Mouse (Mus musculus): ENCODE data around the gene Spats1.

GRCm38 (mm10) chr17:45520136-45520535, 44.9 kb upstream of the Spats1 start:
- TF ChIP-seq CTCF (IDR thresholded peaks at IDR 0.05; ENCODE audit: control insufficient read depth, insufficient read depth, insufficient read length) (no peak), USF1 (IDR thresholded peaks at IDR 0.05; ENCODE audit: low read depth) (no peak), MAX (IDR thresholded peaks at IDR 0.05) (no peak), MYOG (IDR thresholded peaks at IDR 0.05; ENCODE audit: control insufficient read depth, extremely low read depth, insufficient read length) (no peak), MYOD1 (IDR thresholded peaks at IDR 0.05; ENCODE audit: control insufficient read depth, insufficient read length, low read depth) (no peak), FOSL1 (IDR thresholded peaks at IDR 0.05; ENCODE audit: insufficient read depth, low read length, poor library complexity, severe bottlenecking) (no peak), CEBPB (IDR thresholded peaks at IDR 0.05; ENCODE audit: low read depth) (no peak)

Measured in C2C12 (cell line).